Mouse (Mus musculus) liver, postnatal 0 days (tissue): ENCODE measurements at regions not wholly inside any gene's neighbourhood (a gene's known extent, or its start where the extent isn't known, plus 50 kb on each side); places are given as distances from the start of the nearest gene placed in this dataset.

Experiments used
- CTCF ChIP-seq: sonication (generic); IDR thresholded peaks from 2 replicates; pipeline ENCODE4 v1.5.1; 2016; ENCODE audit warnings: antibody characterized with exemption, low read depth
- EP300 ChIP-seq: IDR thresholded peaks from 2 replicates; pipeline ENCODE4 v1.6.1; 2016; ENCODE audit warnings: antibody characterized with exemption, low read depth, mild to moderate bottlenecking

GRCm38 (mm10) chr5:60049053-60049452 lies 1759.6 kb upstream of the G6pd2 start:
- TF ChIP-seq CTCF (no peak), EP300 (no peak)
